Mouse (Mus musculus): Measurements from ENCODE around the gene Capn9. TPM values are rescaled to one million over a fixed set of nuclear protein-coding genes. Genes with fewer than 3 reads are reported as not detected.

Capn9 gene
- polyA plus RNA-seq, 1 experiment from 2014 or later = 0.03 TPM

- peak overlapping the region; percentile 53 for H3K4me2 ChIP-seq
- H3K36me3 ChIP-seq (replicated peaks) = no peaks in the 10 kb centered on the region
- no peaks in the 10 kb centered on the region for H3K9me3 ChIP-seq (replicated peaks)
- peak overlapping the region; percentile 26 for H3K4me3 ChIP-seq (replicated peaks)
- peak; percentile 37; the same call in 1 of the 2 replicates for ATAC-seq (ENCODE audit: insufficient read depth)
- no peak overlapping the region for H3K27ac ChIP-seq (replicated peaks)
- WGBS (ENCODE audit: insufficient replicate concordance) = 9% methylated on average over 17 of the region's 17 CpGs
- H3K27me3 ChIP-seq = peaks cover 9% of the 10 kb centered on the region; the same call in 1 of the 2 replicates
- H3K9ac ChIP-seq = no peak overlapping the region
- H3K4me1 ChIP-seq (replicated peaks) = 0 out of 2 replicates have a peak, but pooled peaks cover 10% of the 10 kb centered on the region
Measured at GRCm38 (mm10) chr8:124617266-124617869, 41.5 kb downstream of the Capn9 start.

- no peak overlapping the region for H3K4me2 ChIP-seq
- peaks cover 9% of the 10 kb centered on the region; the same call in 1 of the 2 replicates for H3K27me3 ChIP-seq
Measured at GRCm38 (mm10) chr8:124618252-124618651, 42.3 kb downstream of the Capn9 start.

GRCm38 (mm10) chr8:124621255-124621654 is 45.3 kb downstream of the Capn9 start:
- no peak overlapping the region for H3K4me2 ChIP-seq
- H3K9me3 ChIP-seq (replicated peaks) = no peaks in the 10 kb centered on the region
- 0 out of 2 replicates have a peak, but pooled peaks cover 5% of the 10 kb centered on the region for H3K27me3 ChIP-seq
- no peak overlapping the region for H3K4me3 ChIP-seq (replicated peaks)
- WGBS (ENCODE audit: insufficient replicate concordance) = 50% methylated on average over 5 of the region's 5 CpGs
- no peaks in the 10 kb centered on the region for H3K36me3 ChIP-seq (replicated peaks)
- H3K9ac ChIP-seq = no peak overlapping the region
- 0 out of 2 replicates have a peak, but pooled peaks cover 10% of the 10 kb centered on the region for H3K4me1 ChIP-seq (replicated peaks)
- no peak overlapping the region for H3K27ac ChIP-seq (replicated peaks)
- no peak for ATAC-seq (ENCODE audit: insufficient read depth)

More at GRCm38 (mm10) chr8:124618252-124618651, 42.3 kb downstream of the Capn9 start:
- Histone ChIP-seq H3K27ac (replicated peaks) (no peak overlapping the region), H3K4me3 (replicated peaks) (no peak overlapping the region), H3K9ac (no peak overlapping the region), H3K4me1 (replicated peaks) (0 out of 2 replicates have a peak, but pooled peaks cover 10% of the 10 kb centered on the region), H3K36me3 (replicated peaks) (no peaks in the 10 kb centered on the region), H3K9me3 (replicated peaks) (no peaks in the 10 kb centered on the region)
- WGBS (ENCODE audit: insufficient replicate concordance) = 45% methylated on average over 9 of the region's 9 CpGs
- ATAC-seq (ENCODE audit: insufficient read depth) = no peak

GRCm38 (mm10) chr8:124626251-124626650 is 50.3 kb downstream of the Capn9 start:
- no peak for ATAC-seq (ENCODE audit: insufficient read depth)
- H3K27me3 ChIP-seq = no peaks in the 10 kb centered on the region
- WGBS (ENCODE audit: insufficient replicate concordance) = 63% methylated on average over 9 of the region's 9 CpGs
- H3K4me3 ChIP-seq (replicated peaks) = no peak overlapping the region
- H3K4me1 ChIP-seq (replicated peaks) = no peaks in the 10 kb centered on the region
- no peak overlapping the region for H3K27ac ChIP-seq (replicated peaks)
- H3K9me3 ChIP-seq (replicated peaks) = no peaks in the 10 kb centered on the region
- H3K36me3 ChIP-seq (replicated peaks) = no peaks in the 10 kb centered on the region
- no peak overlapping the region for H3K9ac ChIP-seq
- H3K4me2 ChIP-seq = no peak overlapping the region

- no peaks in the 10 kb centered on the region; the same call in 1 of the 2 replicates for H3K4me1 ChIP-seq (replicated peaks)
- no peak overlapping the region for H3K4me3 ChIP-seq (replicated peaks)
- no peak overlapping the region for H3K4me2 ChIP-seq
- no peak overlapping the region for H3K9ac ChIP-seq
- H3K36me3 ChIP-seq (replicated peaks) = no peaks in the 10 kb centered on the region
- no peak overlapping the region for H3K27ac ChIP-seq (replicated peaks)
- ATAC-seq (ENCODE audit: insufficient read depth) = no peak
- 60% methylated on average over 6 of the region's 6 CpGs for WGBS (ENCODE audit: insufficient replicate concordance)
- no peaks in the 10 kb centered on the region for H3K27me3 ChIP-seq
- no peaks in the 10 kb centered on the region for H3K9me3 ChIP-seq (replicated peaks)
Measured at GRCm38 (mm10) chr8:124630489-124630888, 54.6 kb downstream of the Capn9 start.

- H3K4me1 ChIP-seq (replicated peaks) = no peaks in the 10 kb centered on the region; the same call in 1 of the 2 replicates
- no peak for ATAC-seq (ENCODE audit: insufficient read depth)
- H3K27ac ChIP-seq (replicated peaks) = no peak overlapping the region
- no peaks in the 10 kb centered on the region for H3K27me3 ChIP-seq
- no peak overlapping the region for H3K9ac ChIP-seq
- 0 out of 2 replicates have a peak, but pooled peaks cover 3% of the 10 kb centered on the region for H3K36me3 ChIP-seq (replicated peaks)
- no peaks in the 10 kb centered on the region for H3K9me3 ChIP-seq (replicated peaks)
- 51% methylated on average over 4 of the region's 4 CpGs for WGBS (ENCODE audit: insufficient replicate concordance)
- H3K4me3 ChIP-seq (replicated peaks) = no peak overlapping the region
- no peak overlapping the region for H3K4me2 ChIP-seq
Measured at GRCm38 (mm10) chr8:124630891-124631290, 55.0 kb downstream of the Capn9 start.

GRCm38 (mm10) chr8:124631966-124632365 is 56.1 kb downstream of the Capn9 start:
- Histone ChIP-seq H3K4me3 (replicated peaks) (no peak overlapping the region), H3K36me3 (replicated peaks) (peaks cover 11% of the 10 kb centered on the region), H3K9me3 (replicated peaks) (no peaks in the 10 kb centered on the region), H3K27ac (replicated peaks) (no peak overlapping the region), H3K4me1 (replicated peaks) (no peaks in the 10 kb centered on the region; the same call in 1 of the 2 replicates), H3K27me3 (no peaks in the 10 kb centered on the region), H3K9ac (no peak overlapping the region), H3K4me2 (no peak overlapping the region)
- no peak for ATAC-seq (ENCODE audit: insufficient read depth)
- WGBS (ENCODE audit: insufficient replicate concordance) = 39% methylated on average over 7 of the region's 7 CpGs

- H3K27ac ChIP-seq (replicated peaks) = no peak overlapping the region
- H3K9ac ChIP-seq = no peak overlapping the region
- no peaks in the 10 kb centered on the region for H3K9me3 ChIP-seq (replicated peaks)
- H3K4me3 ChIP-seq (replicated peaks) = no peak overlapping the region
- H3K4me2 ChIP-seq = no peak overlapping the region
- 75% methylated on average over 14 of the region's 14 CpGs for WGBS (ENCODE audit: insufficient replicate concordance)
- H3K36me3 ChIP-seq (replicated peaks) = peaks cover 20% of the 10 kb centered on the region
- ATAC-seq (ENCODE audit: insufficient read depth) = no peak
- no peaks in the 10 kb centered on the region; the same call in 1 of the 2 replicates for H3K4me1 ChIP-seq (replicated peaks)
- no peaks in the 10 kb centered on the region for H3K27me3 ChIP-seq
Measured at GRCm38 (mm10) chr8:124633001-124633703, 57.2 kb downstream of the Capn9 start.

- no peak overlapping the region for H3K4me2 ChIP-seq
- H3K4me1 ChIP-seq (replicated peaks) = no peaks in the 10 kb centered on the region; the same call in 1 of the 2 replicates
- H3K36me3 ChIP-seq (replicated peaks) = peaks cover 34% of the 10 kb centered on the region
- no peak for ATAC-seq (ENCODE audit: insufficient read depth)
- no peak overlapping the region for H3K27ac ChIP-seq (replicated peaks)
- H3K9me3 ChIP-seq (replicated peaks) = no peaks in the 10 kb centered on the region
- H3K4me3 ChIP-seq (replicated peaks) = no peak overlapping the region
- 76% methylated on average over 13 of the region's 13 CpGs for WGBS (ENCODE audit: insufficient replicate concordance)
- no peak overlapping the region for H3K9ac ChIP-seq
- no peaks in the 10 kb centered on the region for H3K27me3 ChIP-seq
Measured at GRCm38 (mm10) chr8:124634411-124635246, 58.7 kb downstream of the Capn9 start.

GRCm38 (mm10) chr8:124635247-124635502 is 59.3 kb downstream of the Capn9 start:
- no peak overlapping the region for H3K27ac ChIP-seq (replicated peaks)
- H3K9me3 ChIP-seq (replicated peaks) = no peaks in the 10 kb centered on the region
- ATAC-seq (ENCODE audit: insufficient read depth) = no peak
- no peaks in the 10 kb centered on the region for H3K27me3 ChIP-seq
- H3K4me1 ChIP-seq (replicated peaks) = no peaks in the 10 kb centered on the region; the same call in 1 of the 2 replicates
- no peak overlapping the region for H3K9ac ChIP-seq
- H3K36me3 ChIP-seq (replicated peaks) = peaks cover 38% of the 10 kb centered on the region
- H3K4me3 ChIP-seq (replicated peaks) = no peak overlapping the region
- WGBS (ENCODE audit: insufficient replicate concordance) = 67% methylated on average over 8 of the region's 8 CpGs
- no peak overlapping the region for H3K4me2 ChIP-seq

GRCm38 (mm10) chr8:124641599-124641998 is 65.7 kb downstream of the Capn9 start:
- Histone ChIP-seq H3K4me3 (replicated peaks) (no peak overlapping the region), H3K36me3 (replicated peaks) (peaks cover 44% of the 10 kb centered on the region), H3K9me3 (replicated peaks) (no peaks in the 10 kb centered on the region), H3K27ac (replicated peaks) (no peak overlapping the region), H3K4me1 (replicated peaks) (0 out of 2 replicates have a peak, but pooled peaks cover 3% of the 10 kb centered on the region), H3K9ac (no peak overlapping the region), H3K4me2 (no peak overlapping the region), H3K27me3 (no peaks in the 10 kb centered on the region)
- no peak for ATAC-seq (ENCODE audit: insufficient read depth)
- WGBS (ENCODE audit: insufficient replicate concordance) = 85% methylated on average over 8 of the region's 8 CpGs

Data from liver, embryonic 15.5 days (tissue).